Mouse (Mus musculus) intestine, embryonic 14.5 days (tissue): Measurements from ENCODE around the gene Dcakd. TPM values are rescaled to one million over a fixed set of nuclear protein-coding genes. Genes with fewer than 3 reads are reported as not detected.
A peak's percentile ranks its signal among the peaks of the same experiment; 100 is the strongest.

Experiments
- ATAC-seq: fragments of 200-750 bp; cut with Nextera tagmentation; replicated peaks from 2 replicates; pipeline ENCODE4 v1.8.0; 2017; ENCODE audit warnings: low read depth, moderate number of reproducible peaks, moderate TSS enrichment, moderate library complexity; ENCODE audit not compliant: low FRiP score, low TSS enrichment
- DNase-seq: peaks from one replicate; pipeline ENCODE4 v3.0.0-alpha.2; 2018; ENCODE audit warnings: low spot score
- H3K27ac ChIP-seq: fragments of 300-500 bp; sonication (generic); 2 replicates; pipeline ENCODE4 v1.5.1; 2014; ENCODE audit warnings: low read depth, mild to moderate bottlenecking, control low read depth
- H3K27me3 ChIP-seq: fragments of 300-500 bp; sonication (generic); replicated peaks from 2 replicates; pipeline ENCODE4 v1.6.1; 2014; ENCODE audit warnings: low read length, control low read depth; ENCODE audit not compliant: control insufficient read depth, insufficient read depth
- H3K36me3 ChIP-seq: fragments of 300-500 bp; sonication (generic); 2 replicates; pipeline ENCODE4 v1.6.1; 2014; ENCODE audit warnings: low read length, control low read depth; ENCODE audit not compliant: control insufficient read depth, insufficient read depth
- H3K4me1 ChIP-seq: fragments of 300-500 bp; sonication (generic); replicated peaks from 2 replicates; pipeline ENCODE4 v1.6.1; 2014; ENCODE audit warnings: low read length, control low read depth, mixed read lengths; ENCODE audit not compliant: control insufficient read depth, insufficient read depth
- H3K4me2 ChIP-seq: fragments of 300-500 bp; sonication (generic); 2 replicates; pipeline ENCODE4 v1.6.1; 2014; ENCODE audit warnings: low read length
- H3K4me3 ChIP-seq: fragments of 300-500 bp; sonication (generic); 2 replicates; pipeline ENCODE4 v1.5.1; 2014; ENCODE audit warnings: low read depth, low read length, control low read depth, mixed read lengths
- H3K9ac ChIP-seq: fragments of 300-500 bp; sonication (generic); 2 replicates; pipeline ENCODE4 v1.6.1; 2014; ENCODE audit warnings: mild to moderate bottlenecking, low read length
- H3K9me3 ChIP-seq: fragments of 300-500 bp; sonication (generic); 2 replicates; pipeline ENCODE4 v1.6.1; 2016; ENCODE audit warnings: low read length, control low read depth; ENCODE audit not compliant: control insufficient read depth
- WGBS: fragments of 180-500 bp; shearing (Covaris S2); extraction: QIAGEN DNeasy Blood & Tissue Kit; methylation state at CpG from one replicate; pipeline ENCODE4 v1.1.7; 2014; 5-methylcytosine and 5-hydroxymethylcytosine counted together
- microRNA-seq: library from miRNA; unstranded; fragments of <30 nt; microRNA quantifications from one replicate; pipeline ENCODE4, GENCODE M21; 2016
- polyA plus RNA-seq: library from polyadenylated mRNA; unstranded; fragments of >200 nt; fragmentation: Nextera tagmentation; extraction: Ambion mirVana; gene quantifications from 2 replicates; pipeline ENCODE4 v1.2.1, GENCODE M21; 2014

The Dcakd gene
- polyA plus RNA-seq, 1 experiment from 2014 or later = 164 TPM

GRCm38 (mm10) chr11:102945306-102946264, 82.5 kb downstream of the Dcakd start:
- WGBS = 3% methylated on average over 53 of the region's 54 CpGs
- Histone ChIP-seq H3K9ac (peak overlapping the region; percentile 37; the same call in 1 of the 2 replicates), H3K4me1 (peaks cover 38% of the 10 kb centered on the region), H3K36me3 (no peaks in the 10 kb centered on the region), H3K27ac (no peak overlapping the region), H3K4me2 (peak overlapping the region; percentile 69), H3K27me3 (peaks cover 70% of the 10 kb centered on the region), H3K9me3 (no peaks in the 10 kb centered on the region), H3K4me3 (peak overlapping the region; percentile 34)
- ATAC-seq = no peak
- DNase-seq = no peak

Small RNAs within 50 kb of the gene (microRNA-seq; reads per million reads assigned to microRNA genes)
- not detected for gene Mir6931

Other genes starting within 250 kb of the Dcakd start
- 47.7 and 57.7 TPM in 2 replicates for gene Gjc1, start 208.6 kb downstream of the Dcakd start, polyA plus RNA-seq
- not detected in 2 replicates for gene Higd1b, start 192.5 kb downstream of the Dcakd start, polyA plus RNA-seq
- 180 and 184 TPM in 2 replicates for gene Eftud2, start 147.3 kb downstream of the Dcakd start, polyA plus RNA-seq
- 0.81 and 1.2 TPM in 2 replicates for gene Ccdc103, start 147.1 kb downstream of the Dcakd start, polyA plus RNA-seq
- not detected in 2 replicates for gene Fam187a, start 143.2 kb downstream of the Dcakd start, polyA plus RNA-seq
- 0.28 and 0.58 TPM in 2 replicates for gene Gfap, start 127.4 kb downstream of the Dcakd start, polyA plus RNA-seq
- 7.0 and 7.8 TPM in 2 replicates for gene Kif18b, start 103.2 kb downstream of the Dcakd start, polyA plus RNA-seq
- gene C1ql1, start 81.6 kb downstream of the Dcakd start, polyA plus RNA-seq = 8.2 and 9.0 TPM in 2 replicates
- gene Nmt1, start 143 bp downstream of the Dcakd start, polyA plus RNA-seq = 69.3 and 69.7 TPM in 2 replicates
- gene Plcd3, start 73.3 kb upstream of the Dcakd start, polyA plus RNA-seq = 1.9 and 2.1 TPM in 2 replicates
- 13.0 and 14.5 TPM in 2 replicates for gene Acbd4, start 73.3 kb upstream of the Dcakd start, polyA plus RNA-seq
- gene Hexim1, start 87.9 kb upstream of the Dcakd start, polyA plus RNA-seq = 6.8 and 6.9 TPM in 2 replicates
- 6.9 and 9.7 TPM in 2 replicates for gene Hexim2, start 104.1 kb upstream of the Dcakd start, polyA plus RNA-seq
- 3.1 and 3.6 TPM in 2 replicates for gene Fmnl1, start 142.8 kb upstream of the Dcakd start, polyA plus RNA-seq
- 1.3 and 1.4 TPM in 2 replicates for gene 1700023F06Rik, start 180.2 kb upstream of the Dcakd start, polyA plus RNA-seq
- not detected in 2 replicates for gene Spata32, start 190.1 kb upstream of the Dcakd start, polyA plus RNA-seq
- 3.7 and 3.9 TPM in 2 replicates for gene Map3k14, start 239.1 kb upstream of the Dcakd start, polyA plus RNA-seq